Mouse (Mus musculus): ENCODE results near the gene Pdzd7. TPM values are rescaled to one million over a fixed set of nuclear protein-coding genes. Genes with fewer than 3 reads are reported as not detected.

Pdzd7 gene
- polyA plus RNA-seq, 1 experiment from 2014 or later: 0.62 TPM

DNA sequence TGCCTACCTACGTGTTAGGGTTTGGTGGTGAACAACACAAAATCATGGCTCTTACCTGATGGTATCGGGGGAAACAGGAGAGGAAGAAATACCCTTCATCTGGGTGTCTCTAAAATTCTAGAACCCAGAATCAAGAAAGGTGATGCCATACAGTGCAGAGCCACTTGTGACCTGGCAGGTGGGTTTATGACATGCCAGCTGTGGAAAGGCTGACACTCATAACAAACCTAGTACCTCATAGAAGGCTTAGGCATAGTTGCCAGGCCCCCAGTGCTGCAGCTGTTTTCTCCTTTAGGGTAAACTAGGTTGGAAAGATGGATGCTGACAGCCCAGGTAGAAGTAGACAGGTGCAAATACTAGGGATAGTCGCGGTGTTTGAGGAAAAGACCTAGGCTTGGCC is 61.1 kb downstream of the Pdzd7 start:
- Histone ChIP-seq H3K4me2 (replicated peaks; ENCODE audit: low read depth, low read length) (no peak overlapping the region), H3K27me3 (ENCODE audit: control insufficient read depth, insufficient read depth, low read length) (no peaks in the 10 kb centered on the region), H3K9me3 (ENCODE audit: control insufficient read depth, low read depth, low read length) (no peaks in the 10 kb centered on the region), H3K4me3 (ENCODE audit: low read depth, low read length) (no peak overlapping the region), H3K36me3 (ENCODE audit: control insufficient read depth, insufficient read depth, low read length) (peaks cover 22% of the 10 kb centered on the region), H3K9ac (replicated peaks; ENCODE audit: low read depth, low read length) (no peak overlapping the region), H3K4me1 (ENCODE audit: control insufficient read depth, insufficient read depth, low read length) (peaks cover 4% of the 10 kb centered on the region; the same call in 1 of the 2 replicates), H3K27ac (ENCODE audit: low read length) (no peak overlapping the region)
- no peak for ATAC-seq (ENCODE audit: insufficient number of reproducible peaks, insufficient read depth, low FRiP score, low read depth)
- WGBS: 93% methylated on average over 4 of the region's 4 CpGs

DNA sequence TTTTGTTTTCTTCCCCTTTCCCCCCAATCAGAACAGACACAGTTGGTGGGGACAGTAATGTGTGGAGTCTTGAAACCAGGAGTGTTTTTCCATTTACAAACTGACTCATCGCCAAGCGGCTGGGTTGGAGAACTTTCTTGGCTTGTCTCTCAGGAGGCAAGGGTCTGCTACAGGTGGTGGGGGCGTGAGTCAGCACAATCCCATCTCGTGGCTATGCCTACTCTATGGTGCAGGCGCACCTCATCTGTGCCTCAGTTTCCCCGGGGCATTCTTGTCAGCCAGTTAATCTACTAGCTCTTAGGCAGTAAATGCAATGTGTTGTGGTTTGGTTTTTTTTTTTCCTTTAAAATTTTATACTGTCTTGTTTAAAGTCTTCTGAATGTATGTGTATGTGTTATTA is 62.2 kb downstream of the Pdzd7 start:
- Histone ChIP-seq H3K36me3 (ENCODE audit: control insufficient read depth, insufficient read depth, low read length) (peaks cover 32% of the 10 kb centered on the region), H3K9me3 (ENCODE audit: control insufficient read depth, low read depth, low read length) (no peaks in the 10 kb centered on the region), H3K27me3 (ENCODE audit: control insufficient read depth, insufficient read depth, low read length) (no peaks in the 10 kb centered on the region), H3K4me1 (ENCODE audit: control insufficient read depth, insufficient read depth, low read length) (peaks cover 2% of the 10 kb centered on the region; the same call in 1 of the 2 replicates), H3K4me2 (replicated peaks; ENCODE audit: low read depth, low read length) (no peak overlapping the region), H3K4me3 (ENCODE audit: low read depth, low read length) (no peak overlapping the region), H3K9ac (replicated peaks; ENCODE audit: low read depth, low read length) (no peak overlapping the region), H3K27ac (ENCODE audit: low read length) (no peak overlapping the region)
- WGBS: 94% methylated on average over 6 of the region's 6 CpGs
- ATAC-seq (ENCODE audit: insufficient number of reproducible peaks, insufficient read depth, low FRiP score, low read depth): no peak

DNA sequence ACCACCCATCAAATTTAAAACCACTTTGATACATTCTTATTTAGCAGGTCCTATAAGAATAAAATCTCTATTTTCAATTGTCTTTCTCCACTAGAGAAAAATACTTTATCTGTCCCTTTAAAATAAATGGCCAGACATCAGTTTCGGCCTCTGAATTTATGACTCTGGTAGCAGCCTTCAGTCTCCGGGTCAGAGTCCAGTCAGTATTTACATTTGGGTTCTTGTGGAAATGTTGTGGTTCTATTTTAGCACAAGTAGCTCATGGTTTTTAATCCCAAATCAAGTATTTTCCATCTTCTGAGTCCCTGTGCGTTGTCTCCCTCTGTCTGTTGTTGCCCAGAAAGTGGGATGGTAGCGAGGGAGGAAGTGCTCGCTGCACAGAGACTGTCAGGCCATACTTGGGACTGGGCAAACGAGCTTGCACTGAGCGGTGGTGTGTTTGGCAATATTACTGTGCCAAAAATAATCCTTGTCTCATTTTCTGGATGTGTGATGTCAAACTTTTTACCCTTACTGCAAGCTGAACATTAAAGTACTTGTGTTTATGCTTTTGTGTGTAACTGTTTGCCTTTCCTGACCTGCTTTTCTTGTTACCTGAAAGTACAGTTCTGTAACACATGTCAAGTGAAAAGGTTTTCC is 62.9 kb downstream of the Pdzd7 start:
- Histone ChIP-seq H3K4me1 (ENCODE audit: control insufficient read depth, insufficient read depth, low read length) (no peaks in the 10 kb centered on the region), H3K4me3 (ENCODE audit: low read depth, low read length) (no peak overlapping the region), H3K9ac (replicated peaks; ENCODE audit: low read depth, low read length) (no peak overlapping the region), H3K9me3 (ENCODE audit: control insufficient read depth, low read depth, low read length) (no peaks in the 10 kb centered on the region), H3K27ac (ENCODE audit: low read length) (no peak overlapping the region), H3K4me2 (replicated peaks; ENCODE audit: low read depth, low read length) (no peak overlapping the region), H3K36me3 (ENCODE audit: control insufficient read depth, insufficient read depth, low read length) (peaks cover 40% of the 10 kb centered on the region), H3K27me3 (ENCODE audit: control insufficient read depth, insufficient read depth, low read length) (no peaks in the 10 kb centered on the region)
- 69% methylated on average over 7 of the region's 7 CpGs for WGBS
- ATAC-seq (ENCODE audit: insufficient number of reproducible peaks, insufficient read depth, low FRiP score, low read depth): no peak

DNA sequence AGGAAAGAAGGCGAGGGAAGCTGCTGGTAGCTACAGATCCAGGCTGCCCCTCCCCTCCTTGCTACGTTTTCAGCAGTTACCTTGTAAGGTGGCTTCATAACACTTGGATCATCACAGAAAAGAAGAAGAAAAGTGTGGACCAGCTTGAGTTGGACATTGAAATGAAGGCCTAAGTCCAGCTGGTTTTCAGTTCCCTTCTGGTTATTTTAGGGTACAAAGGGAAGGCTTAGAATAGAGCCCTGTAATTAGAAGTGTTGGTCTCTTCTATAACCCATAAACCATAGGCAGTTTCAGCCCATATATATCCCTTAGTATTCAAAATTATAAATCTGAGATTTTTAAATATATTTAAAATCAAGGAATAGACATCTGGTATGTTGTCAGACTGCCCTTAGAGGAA is 64.7 kb downstream of the Pdzd7 start:
- H3K27me3 ChIP-seq (ENCODE audit: control insufficient read depth, insufficient read depth, low read length): no peaks in the 10 kb centered on the region
- H3K9me3 ChIP-seq (ENCODE audit: control insufficient read depth, low read depth, low read length): no peaks in the 10 kb centered on the region
- peaks cover 58% of the 10 kb centered on the region for H3K36me3 ChIP-seq (ENCODE audit: control insufficient read depth, insufficient read depth, low read length)
- no peak overlapping the region for H3K9ac ChIP-seq (replicated peaks; ENCODE audit: low read depth, low read length)
- no peak overlapping the region for H3K27ac ChIP-seq (ENCODE audit: low read length)
- H3K4me2 ChIP-seq (replicated peaks; ENCODE audit: low read depth, low read length): no peak overlapping the region
- ATAC-seq (ENCODE audit: insufficient number of reproducible peaks, insufficient read depth, low FRiP score, low read depth): no peak
- WGBS: 78% methylated on average over 2 of the region's 2 CpGs
- H3K4me3 ChIP-seq (ENCODE audit: low read depth, low read length): no peak overlapping the region
- H3K4me1 ChIP-seq (ENCODE audit: control insufficient read depth, insufficient read depth, low read length): no peaks in the 10 kb centered on the region

DNA sequence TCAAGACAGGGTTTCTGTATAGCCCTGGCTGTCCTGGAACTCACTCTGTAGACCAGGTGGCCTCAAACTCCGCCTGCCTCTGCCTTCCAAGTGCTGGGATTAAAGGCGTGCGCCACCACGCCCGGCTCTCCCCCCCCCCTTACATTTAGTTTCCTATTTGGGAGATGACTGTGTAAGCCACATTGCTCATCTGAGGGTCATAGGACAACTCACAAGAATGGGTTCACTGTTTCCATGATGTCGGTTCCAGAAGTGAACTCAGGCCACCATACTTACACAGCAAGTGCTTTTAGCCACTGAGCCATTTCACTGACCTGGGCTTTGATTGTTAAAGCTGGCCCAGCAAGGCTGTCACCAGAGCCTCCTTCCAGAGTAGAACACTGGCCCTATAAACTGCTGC is 68.4 kb downstream of the Pdzd7 start:
- no peak overlapping the region for H3K4me3 ChIP-seq (ENCODE audit: low read depth, low read length)
- no peaks in the 10 kb centered on the region for H3K27me3 ChIP-seq (ENCODE audit: control insufficient read depth, insufficient read depth, low read length)
- no peak overlapping the region for H3K27ac ChIP-seq (ENCODE audit: low read length)
- no peak overlapping the region for H3K9ac ChIP-seq (replicated peaks; ENCODE audit: low read depth, low read length)
- WGBS: 89% methylated on average over 6 of the region's 6 CpGs
- H3K4me2 ChIP-seq (replicated peaks; ENCODE audit: low read depth, low read length): no peak overlapping the region
- no peaks in the 10 kb centered on the region for H3K4me1 ChIP-seq (ENCODE audit: control insufficient read depth, insufficient read depth, low read length)
- ATAC-seq (ENCODE audit: insufficient number of reproducible peaks, insufficient read depth, low FRiP score, low read depth): no peak
- no peaks in the 10 kb centered on the region for H3K9me3 ChIP-seq (ENCODE audit: control insufficient read depth, low read depth, low read length)
- H3K36me3 ChIP-seq (ENCODE audit: control insufficient read depth, insufficient read depth, low read length): peaks cover 94% of the 10 kb centered on the region

Other genes with a start within 250 kb of the Pdzd7 start
- 56.5 and 56.7 TPM in 2 replicates for gene Slf2, start 114.6 kb downstream of the Pdzd7 start, polyA plus RNA-seq (2014; fragmentation: Nextera tagmentation; extraction: Ambion mirVana)
- gene Sema4g, start 56.6 kb downstream of the Pdzd7 start, polyA plus RNA-seq (2014; fragmentation: Nextera tagmentation; extraction: Ambion mirVana): 6.0 and 6.6 TPM in 2 replicates
- 13.3 and 15.3 TPM in 2 replicates for gene Twnk, start 40.1 kb downstream of the Pdzd7 start, polyA plus RNA-seq (2014; fragmentation: Nextera tagmentation; extraction: Ambion mirVana)
- gene Mrpl43, start 39.3 kb downstream of the Pdzd7 start, polyA plus RNA-seq (2014; fragmentation: Nextera tagmentation; extraction: Ambion mirVana): 60.1 and 60.4 TPM in 2 replicates
- gene Lzts2, start 31.3 kb downstream of the Pdzd7 start, polyA plus RNA-seq (2014; fragmentation: Nextera tagmentation; extraction: Ambion mirVana): 52.5 and 56.0 TPM in 2 replicates
- 28.8 and 34.5 TPM in 2 replicates for gene Sfxn3, start 1.8 kb upstream of the Pdzd7 start, polyA plus RNA-seq (2014; fragmentation: Nextera tagmentation; extraction: Ambion mirVana)
- gene Kazald1, start 29.5 kb upstream of the Pdzd7 start, polyA plus RNA-seq (2014; fragmentation: Nextera tagmentation; extraction: Ambion mirVana): 1.3 and 4.7 TPM in 2 replicates
- 0.12 and 0.86 TPM in 2 replicates for gene Tlx1, start 105.0 kb upstream of the Pdzd7 start, polyA plus RNA-seq (2014; fragmentation: Nextera tagmentation; extraction: Ambion mirVana)
- gene Lbx1, start 190.1 kb upstream of the Pdzd7 start, polyA plus RNA-seq (2014; fragmentation: Nextera tagmentation; extraction: Ambion mirVana): not detected in 2 replicates